ENCODE assay signal across 15 mouse cellular contexts in the genomic region with DNA sequence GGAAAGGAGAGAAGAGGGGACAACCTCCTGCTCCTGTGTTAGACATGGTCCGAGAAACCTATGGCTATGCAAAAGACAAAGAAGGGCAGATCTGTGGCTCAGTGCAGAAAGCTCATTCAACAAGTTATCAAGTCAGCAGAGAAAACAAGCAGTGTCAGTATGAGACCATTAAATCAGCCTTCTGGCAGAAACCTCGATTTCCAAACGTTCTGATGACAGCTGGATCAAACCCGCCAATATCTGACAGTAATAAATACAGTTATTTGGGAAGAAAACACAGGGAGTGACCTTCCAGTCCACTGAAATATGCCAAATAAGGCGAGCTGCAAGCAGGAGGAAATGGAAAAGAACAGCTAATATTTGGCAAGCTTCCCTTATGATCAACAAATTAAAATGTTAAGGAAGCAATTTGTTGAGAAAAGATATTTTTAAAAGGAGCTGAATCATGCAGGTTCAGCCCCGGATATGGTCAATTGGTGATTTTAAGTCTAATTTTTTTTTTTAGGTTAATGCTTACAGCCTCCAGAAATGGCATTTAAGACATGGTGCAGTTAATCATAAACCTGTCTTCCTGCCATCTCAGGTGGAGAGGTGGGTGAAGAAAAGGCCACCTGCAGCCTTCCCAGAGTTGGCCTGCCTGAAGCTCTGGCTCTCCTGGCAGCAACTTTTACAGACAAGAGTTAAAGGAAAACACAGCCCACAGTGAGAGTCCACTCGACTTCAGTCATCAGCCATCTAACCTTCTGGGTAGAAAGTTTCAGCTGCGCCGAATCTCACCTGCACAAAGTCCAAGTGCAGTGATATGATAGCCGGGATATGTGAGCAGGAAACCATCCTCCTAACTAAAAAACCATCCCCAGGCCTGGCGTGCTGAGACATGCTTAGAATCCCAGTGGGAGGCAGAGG. TPM values are rescaled to one million over a fixed set of nuclear protein-coding genes. Genes with fewer than 3 reads are reported as not detected.
DNase-seq lines count a peak whose midpoint lies in the region; ATAC-seq lines count a peak whose summit lies in the region.
"Had no signal": no experiment of that assay in that cellular context is flagged by ENCODE, and none has a peak within 500 bp of the region (broad histone marks: within the 10 kb centered on the region; RNA-seq: fewer than 3 reads in every experiment).

No protein-coding gene starts in this region.

- H3K9me3 ChIP-seq in intestine, embryonic 16.5 days (ENCODE audit: control insufficient read depth, low read length) = no peaks in the 10 kb centered on the region
- no peaks in the 10 kb centered on the region for H3K9me3 ChIP-seq in hindbrain, embryonic 13.5 days
- H3K9me3 ChIP-seq in hindbrain, embryonic 11.5 days (ENCODE audit: control insufficient read depth, low read length) = no peaks in the 10 kb centered on the region
- H3K9me3 ChIP-seq: G1E; liver, embryonic 13.5 days had no signal

- H3K9ac ChIP-seq in intestine, embryonic 16.5 days (ENCODE audit: low read depth, low read length) = no peak overlapping the region
- no peak overlapping the region for H3K9ac ChIP-seq in hindbrain, embryonic 13.5 days
- H3K9ac ChIP-seq in hindbrain, embryonic 11.5 days (ENCODE audit: low read depth, low read length) = no peak overlapping the region
- H3K9ac ChIP-seq: hindbrain, embryonic 14.5 days; liver, embryonic 13.5 days had no signal

- H3K4me2 ChIP-seq in intestine, embryonic 16.5 days (ENCODE audit: low read depth, low read length) = no peak overlapping the region
- no peak overlapping the region for H3K4me2 ChIP-seq in hindbrain, embryonic 13.5 days
- no peak overlapping the region for H3K4me2 ChIP-seq in hindbrain, embryonic 11.5 days (replicated peaks; ENCODE audit: low read depth, low read length)
- H3K4me2 ChIP-seq: hindbrain, embryonic 14.5 days; liver, embryonic 13.5 days had no signal

- DNase-seq in heart, adult 8-10 months (ENCODE audit: low spot score) = peak; percentile 48
- DNase-seq in heart, postnatal 14 days = no peak
- peak; percentile 76 for DNase-seq in 416B (ENCODE audit: low read depth)
- DNase-seq in kidney, postnatal 25 days = peak; percentile 58 to 74
- DNase-seq in testis, postnatal 10 days (ENCODE audit: low spot score) = no peak
- DNase-seq in hindbrain, embryonic 11.5 days (ENCODE audit: low spot score) = no peak
- DNase-seq: cerebellum, adult 9-10 months; heart, adult 2 months; liver, embryonic 13.5 days; right cerebral cortex, postnatal 4 days had no signal

- ATAC-seq in intestine, embryonic 16.5 days = peak; percentile 45; the same call in 1 of the 2 replicates
- ATAC-seq in hindbrain, embryonic 13.5 days (ENCODE audit: low FRiP score) = no peak
- ATAC-seq in hindbrain, embryonic 11.5 days (ENCODE audit: low FRiP score) = no peak

- no peak overlapping the region for H3K4me3 ChIP-seq in intestine, embryonic 16.5 days (ENCODE audit: low read length)
- no peak overlapping the region for H3K4me3 ChIP-seq in hindbrain, embryonic 13.5 days
- H3K4me3 ChIP-seq in hindbrain, embryonic 11.5 days (ENCODE audit: low read depth, low read length) = no peak overlapping the region
- H3K4me3 ChIP-seq: heart, adult 2 months; layer of hippocampus, adult 2 months; liver, embryonic 13.5 days had no signal

- H3K27me3 ChIP-seq in intestine, embryonic 16.5 days (replicated peaks; ENCODE audit: control insufficient read depth, insufficient read depth, low read length) = no peaks in the 10 kb centered on the region
- no peaks in the 10 kb centered on the region for H3K27me3 ChIP-seq in hindbrain, embryonic 13.5 days
- H3K27me3 ChIP-seq in hindbrain, embryonic 11.5 days (ENCODE audit: control insufficient read depth, insufficient read depth, low read length) = no peaks in the 10 kb centered on the region
- H3K27me3 ChIP-seq: liver, embryonic 13.5 days had no signal

- intact Hi-C loops in heart, postnatal 14 days (cut with DNase I) = loop anchor here (2.0 kb wide), 1 partner anchor 21 kb away; no protein-coding TSS in a partner anchor

- no peaks in the 10 kb centered on the region for H3K36me3 ChIP-seq in intestine, embryonic 16.5 days (ENCODE audit: control insufficient read depth, insufficient read depth, low read length)
- H3K36me3 ChIP-seq in hindbrain, embryonic 13.5 days = no peaks in the 10 kb centered on the region
- no peaks in the 10 kb centered on the region for H3K36me3 ChIP-seq in hindbrain, embryonic 11.5 days (ENCODE audit: control insufficient read depth, insufficient read depth, low read length)
- H3K36me3 ChIP-seq: G1E; liver, embryonic 13.5 days had no signal

- peaks cover 42% of the 10 kb centered on the region for H3K4me1 ChIP-seq in intestine, embryonic 16.5 days (ENCODE audit: control insufficient read depth, insufficient read depth, low read length)
- peaks cover 20% of the 10 kb centered on the region for H3K4me1 ChIP-seq in hindbrain, embryonic 13.5 days (replicated peaks)
- H3K4me1 ChIP-seq in hindbrain, embryonic 11.5 days (replicated peaks; ENCODE audit: control insufficient read depth, insufficient read depth, low read length) = no peaks in the 10 kb centered on the region

- peak overlapping the region; percentile 56 for H3K27ac ChIP-seq in intestine, embryonic 16.5 days (ENCODE audit: low read length)
- no peak overlapping the region for H3K27ac ChIP-seq in hindbrain, embryonic 13.5 days
- H3K27ac ChIP-seq in hindbrain, embryonic 11.5 days (ENCODE audit: low read depth, low read length) = no peak overlapping the region
- H3K27ac ChIP-seq: heart, adult 2 months; hindbrain, embryonic 14.5 days; layer of hippocampus, adult 2 months; liver, embryonic 13.5 days had no signal

- 59% methylated on average over 11 of the region's 11 CpGs for WGBS in intestine, embryonic 16.5 days
- 92% methylated on average over 11 of the region's 11 CpGs for WGBS in hindbrain, embryonic 13.5 days
- WGBS in hindbrain, embryonic 11.5 days = 90% methylated on average over 11 of the region's 11 CpGs

RNA-seq across cellular contexts. Expression of a gene that starts 33.7 kb away (rescaled TPM):
- 100 to 1,000 TPM in 1 of 4 experiments, 10 to 100 TPM in 3; 79.3 to 102 (median 88.5) TPM for total RNA-seq in heart, adult 8-10 months (2022)
- total RNA-seq in heart, postnatal 14 days (2021) = 100 to 1,000 TPM; 106 to 108 TPM
- 62.2 and 62.5 TPM in 2 replicates for polyA plus RNA-seq in intestine, embryonic 16.5 days (2015; fragmentation: Nextera tagmentation; extraction: Ambion mirVana)
- polyA plus RNA-seq in hindbrain, embryonic 13.5 days (2015; fragmentation: Nextera tagmentation; extraction: Ambion mirVana) = 104 and 106 TPM in 2 replicates
- polyA plus RNA-seq in hindbrain, embryonic 11.5 days (2014; fragmentation: Nextera tagmentation; extraction: Ambion mirVana) = 103 and 107 TPM in 2 replicates

Comparison
In these comparisons a context has a peak if more than half of its experiments do, and no peak if none do; other contexts are left out.
1. DNase-seq: peak in heart, adult 8-10 months (single experiment), 416B (single experiment) and kidney, postnatal 25 days (2 of 2); none in heart, postnatal 14 days (0 of 2), testis, postnatal 10 days (single experiment) and hindbrain, embryonic 11.5 days (single experiment).